Mouse (Mus musculus) stomach, embryonic 14.5 days (tissue): ENCODE measurements around the gene Pde4d. TPM values are rescaled to one million over a fixed set of nuclear protein-coding genes. Genes with fewer than 3 reads are reported as not detected.

Experiments
- ATAC-seq: fragments of 200-750 bp; cut with Nextera tagmentation; 2 replicates; pipeline ENCODE4 v1.8.0; 2017; ENCODE audit warnings: low read depth, moderate TSS enrichment; ENCODE audit not compliant: insufficient number of reproducible peaks, insufficient read depth, low FRiP score
- H3K27ac ChIP-seq: fragments of 300-500 bp; sonication (generic); 2 replicates; pipeline ENCODE4 v1.5.1; 2014; ENCODE audit warnings: mild to moderate bottlenecking, low read length, moderate library complexity, mixed read lengths
- H3K27me3 ChIP-seq: fragments of 300-500 bp; sonication (generic); 2 replicates; pipeline ENCODE4 v1.6.1; 2014; ENCODE audit warnings: low read length, control low read depth, mixed read lengths; ENCODE audit not compliant: control insufficient read depth, insufficient read depth
- H3K36me3 ChIP-seq: fragments of 300-500 bp; sonication (generic); 2 replicates; pipeline ENCODE4 v1.6.1; 2014; ENCODE audit warnings: mild to moderate bottlenecking, control low read depth, low read length, moderate library complexity, mixed read lengths; ENCODE audit not compliant: control insufficient read depth, insufficient read depth
- H3K4me1 ChIP-seq: fragments of 300-500 bp; sonication (generic); 2 replicates; pipeline ENCODE4 v1.6.1; 2014; ENCODE audit warnings: low read length, control low read depth, mixed read lengths; ENCODE audit not compliant: control insufficient read depth, insufficient read depth
- H3K4me2 ChIP-seq: fragments of 300-500 bp; sonication (generic); replicated peaks from 2 replicates; pipeline ENCODE4 v1.6.1; 2014; ENCODE audit warnings: low read depth, low read length, control low read depth
- H3K4me3 ChIP-seq: fragments of 300-500 bp; sonication (generic); 2 replicates; pipeline ENCODE4 v1.5.1; 2014; ENCODE audit warnings: low read depth, low read length, control low read depth
- H3K9ac ChIP-seq: fragments of 300-500 bp; sonication (generic); replicated peaks from 2 replicates; pipeline ENCODE4 v1.6.1; 2014; ENCODE audit warnings: low read depth, mild to moderate bottlenecking, control low read depth, low read length, moderate library complexity, mixed read lengths
- H3K9me3 ChIP-seq: fragments of 300-500 bp; sonication (generic); 2 replicates; pipeline ENCODE4 v1.6.1; 2016; ENCODE audit warnings: low read depth, low read length, control low read depth; ENCODE audit not compliant: control insufficient read depth
- WGBS: fragments of 180-500 bp; shearing (Covaris S2); extraction: QIAGEN DNeasy Blood & Tissue Kit; methylation state at CpG from one replicate; pipeline ENCODE4 v1.1.7; 2014; 5-methylcytosine and 5-hydroxymethylcytosine counted together
- polyA plus RNA-seq: library from polyadenylated mRNA; unstranded; fragments of >200 nt; fragmentation: Nextera tagmentation; extraction: Ambion mirVana; gene quantifications from 2 replicates; pipeline ENCODE4 v1.2.1, GENCODE M21; 2014

Gene Pde4d
- polyA plus RNA-seq, 1 experiment from 2014 or later: 29.3 TPM

GRCm38 (mm10) chr13:109807446-109807845 lies 1357.7 kb downstream of the Pde4d start:
- Histone ChIP-seq H3K4me2 (no peak overlapping the region), H3K9me3 (no peaks in the 10 kb centered on the region), H3K27me3 (no peaks in the 10 kb centered on the region), H3K4me1 (0 out of 2 replicates have a peak, but pooled peaks cover 3% of the 10 kb centered on the region), H3K27ac (no peak overlapping the region), H3K36me3 (no peaks in the 10 kb centered on the region), H3K4me3 (no peak overlapping the region), H3K9ac (no peak overlapping the region)
- 26% methylated on average over 3 of the region's 3 CpGs for WGBS
- 0 out of 2 replicates have a peak, but pooled peaks have one; percentile 28 for ATAC-seq

- WGBS: 64% methylated on average over 6 of the region's 6 CpGs
- H3K27ac ChIP-seq: no peak overlapping the region
- H3K4me2 ChIP-seq: no peak overlapping the region
- no peaks in the 10 kb centered on the region for H3K36me3 ChIP-seq
- H3K4me3 ChIP-seq: no peak overlapping the region
- no peak for ATAC-seq
- no peaks in the 10 kb centered on the region for H3K9me3 ChIP-seq
- H3K27me3 ChIP-seq: no peaks in the 10 kb centered on the region
- 0 out of 2 replicates have a peak, but pooled peaks cover 3% of the 10 kb centered on the region for H3K4me1 ChIP-seq
- no peak overlapping the region for H3K9ac ChIP-seq
Measured at GRCm38 (mm10) chr13:109808039-109808438, 1358.3 kb downstream of the Pde4d start.

- no peak for ATAC-seq
- H3K9me3 ChIP-seq: no peaks in the 10 kb centered on the region
- 83% methylated on average over 7 of the region's 7 CpGs for WGBS
- 0 out of 2 replicates have a peak, but pooled peaks cover 3% of the 10 kb centered on the region for H3K4me1 ChIP-seq
- no peak overlapping the region for H3K4me2 ChIP-seq
- H3K36me3 ChIP-seq: no peaks in the 10 kb centered on the region
- H3K27me3 ChIP-seq: no peaks in the 10 kb centered on the region
- no peak overlapping the region for H3K27ac ChIP-seq
- no peak overlapping the region for H3K4me3 ChIP-seq
- no peak overlapping the region for H3K9ac ChIP-seq
Measured at GRCm38 (mm10) chr13:109808946-109809345, 1359.2 kb downstream of the Pde4d start.

GRCm38 (mm10) chr13:109809646-109810045 lies 1359.9 kb downstream of the Pde4d start:
- Histone ChIP-seq H3K4me3 (no peak overlapping the region), H3K27me3 (no peaks in the 10 kb centered on the region), H3K27ac (no peak overlapping the region), H3K4me1 (0 out of 2 replicates have a peak, but pooled peaks cover 3% of the 10 kb centered on the region), H3K4me2 (no peak overlapping the region), H3K9me3 (no peaks in the 10 kb centered on the region), H3K36me3 (no peaks in the 10 kb centered on the region), H3K9ac (no peak overlapping the region)
- no peak for ATAC-seq
- 66% methylated on average over 4 of the region's 4 CpGs for WGBS

GRCm38 (mm10) chr13:109813924-109814323 lies 1364.2 kb downstream of the Pde4d start:
- H3K9me3 ChIP-seq: no peaks in the 10 kb centered on the region
- no peaks in the 10 kb centered on the region for H3K27me3 ChIP-seq
- no peak overlapping the region for H3K9ac ChIP-seq
- H3K4me3 ChIP-seq: no peak overlapping the region
- H3K36me3 ChIP-seq: no peaks in the 10 kb centered on the region
- H3K27ac ChIP-seq: no peak overlapping the region
- no peak for ATAC-seq
- 88% methylated on average over 4 of the region's 4 CpGs for WGBS
- H3K4me1 ChIP-seq: no peaks in the 10 kb centered on the region
- H3K4me2 ChIP-seq: no peak overlapping the region

GRCm38 (mm10) chr13:109819071-109819470 lies 1369.3 kb downstream of the Pde4d start:
- H3K4me2 ChIP-seq: no peak overlapping the region

GRCm38 (mm10) chr13:109820141-109820540 lies 1370.4 kb downstream of the Pde4d start:
- WGBS: 31% methylated on average over 3 of the region's 3 CpGs
- Histone ChIP-seq H3K36me3 (no peaks in the 10 kb centered on the region), H3K4me2 (no peak overlapping the region), H3K9ac (no peak overlapping the region), H3K27ac (no peak overlapping the region), H3K9me3 (no peaks in the 10 kb centered on the region), H3K4me3 (no peak overlapping the region), H3K4me1 (peaks cover 24% of the 10 kb centered on the region; the same call in 1 of the 2 replicates), H3K27me3 (no peaks in the 10 kb centered on the region)
- ATAC-seq: no peak

More at GRCm38 (mm10) chr13:109819071-109819470, 1369.3 kb downstream of the Pde4d start:
- H3K9me3 ChIP-seq: no peaks in the 10 kb centered on the region
- no peaks in the 10 kb centered on the region for H3K27me3 ChIP-seq
- no peak for ATAC-seq
- H3K9ac ChIP-seq: no peak overlapping the region
- no peak overlapping the region for H3K4me3 ChIP-seq
- 68% methylated on average over 3 of the region's 3 CpGs for WGBS
- peaks cover 24% of the 10 kb centered on the region; the same call in 1 of the 2 replicates for H3K4me1 ChIP-seq
- H3K36me3 ChIP-seq: no peaks in the 10 kb centered on the region
- no peak overlapping the region for H3K27ac ChIP-seq

GRCm38 (mm10) chr13:109820866-109821265 lies 1371.1 kb downstream of the Pde4d start:
- no peak for ATAC-seq
- Histone ChIP-seq H3K9ac (no peak overlapping the region), H3K36me3 (no peaks in the 10 kb centered on the region), H3K9me3 (no peaks in the 10 kb centered on the region), H3K4me2 (no peak overlapping the region), H3K4me3 (no peak overlapping the region), H3K27ac (no peak overlapping the region), H3K27me3 (no peaks in the 10 kb centered on the region), H3K4me1 (peaks cover 24% of the 10 kb centered on the region; the same call in 1 of the 2 replicates)
- 68% methylated on average over 3 of the region's 3 CpGs for WGBS
